Mouse (Mus musculus) megakaryocyte, embryonic 14.5 days (primary cell): ENCODE results near the gene Ldlrad3.

ENCODE experiments used
- FLI1 ChIP-seq: IDR thresholded peaks from 2 replicates; pipeline ENCODE4 v1.6.1; 2012; ENCODE audit warnings: low read length, inconsistent platforms, mixed read lengths
- GATA1 ChIP-seq: IDR thresholded peaks from 3 replicates; pipeline ENCODE4 v1.6.1; 2012; ENCODE audit warnings: mixed read lengths, low read length, inconsistent platforms, borderline replicate concordance

DNA sequence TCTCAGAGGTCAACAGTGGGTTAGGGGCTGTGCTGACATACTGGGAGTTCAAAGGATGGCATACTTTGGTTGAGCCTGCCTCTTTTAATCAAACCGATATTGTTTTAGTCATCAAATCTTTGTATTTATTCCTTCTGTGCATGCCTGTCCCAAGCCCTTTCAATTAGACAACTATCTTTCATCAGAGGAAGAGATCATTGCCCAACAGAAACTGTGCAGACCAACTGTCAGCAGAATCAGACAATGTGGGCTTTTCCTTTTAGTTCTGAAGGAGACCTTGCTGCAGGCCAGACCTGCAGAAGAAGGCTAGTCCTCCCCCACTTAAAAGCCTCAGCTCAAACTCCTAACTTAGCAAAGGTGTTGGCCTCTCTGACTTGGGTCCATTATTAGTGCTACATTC, 41.9 kb downstream of the Ldlrad3 start:
- no peak for TF ChIP-seq GATA1
- no peak for TF ChIP-seq FLI1
